Mouse (Mus musculus) neural tube, embryonic 11.5 days (tissue): Measurements from ENCODE around the gene Kcnip4. TPM values are rescaled to one million over a fixed set of nuclear protein-coding genes. Genes with fewer than 3 reads are reported as not detected.

Experiments used
- ATAC-seq: fragments of 200-750 bp; cut with Nextera tagmentation; 2 replicates; pipeline ENCODE4 v1.8.0; 2017; ENCODE audit warnings: moderate number of reproducible peaks, mild to moderate bottlenecking, moderate TSS enrichment, moderate library complexity; ENCODE audit not compliant: insufficient read depth, low FRiP score, low TSS enrichment
- DNase-seq: peaks from one replicate; pipeline ENCODE4 v3.0.0-alpha.2; 2015; ENCODE audit warnings: low spot score
- H3K27ac ChIP-seq: fragments of 300-500 bp; sonication (generic); 2 replicates; pipeline ENCODE4 v1.5.1; 2014; ENCODE audit warnings: low read depth, mild to moderate bottlenecking, low read length
- H3K27me3 ChIP-seq: fragments of 300-500 bp; sonication (generic); 2 replicates; pipeline ENCODE4 v1.6.1; 2014; ENCODE audit warnings: mild to moderate bottlenecking, low read length, mixed read lengths; ENCODE audit not compliant: control insufficient read depth, insufficient read depth
- H3K36me3 ChIP-seq: fragments of 300-500 bp; sonication (generic); 2 replicates; pipeline ENCODE4 v1.6.1; 2014; ENCODE audit warnings: mild to moderate bottlenecking, low read length, moderate library complexity, mixed read lengths; ENCODE audit not compliant: control insufficient read depth, insufficient read depth
- H3K4me1 ChIP-seq: fragments of 300-500 bp; sonication (generic); 2 replicates; pipeline ENCODE4 v1.6.1; 2014; ENCODE audit warnings: low read length, mixed read lengths; ENCODE audit not compliant: control insufficient read depth, insufficient read depth
- H3K4me2 ChIP-seq: fragments of 300-500 bp; sonication (generic); 2 replicates; pipeline ENCODE4 v1.6.1; 2014; ENCODE audit warnings: low read depth, mild to moderate bottlenecking, moderate library complexity
- H3K4me3 ChIP-seq: fragments of 300-500 bp; sonication (generic); 2 replicates; pipeline ENCODE4 v1.5.1; 2014; ENCODE audit warnings: low read depth, low read length
- H3K9ac ChIP-seq: fragments of 300-500 bp; sonication (generic); 2 replicates; pipeline ENCODE4 v1.6.1; 2014; ENCODE audit warnings: mild to moderate bottlenecking, low read length
- H3K9me3 ChIP-seq: fragments of 300-500 bp; sonication (generic); 2 replicates; pipeline ENCODE4 v1.6.1; 2016; ENCODE audit warnings: low read length; ENCODE audit not compliant: control insufficient read depth
- WGBS: fragments of 180-500 bp; shearing (Covaris S2); extraction: QIAGEN DNeasy Blood & Tissue Kit; methylation state at CpG from one replicate; pipeline ENCODE4 v1.1.7; 2014; 5-methylcytosine and 5-hydroxymethylcytosine counted together
- polyA plus RNA-seq: library from polyadenylated mRNA; unstranded; fragments of >200 nt; fragmentation: Nextera tagmentation; extraction: Ambion mirVana; gene quantifications from 2 replicates; pipeline ENCODE4 v1.2.1, GENCODE M21; 2014

Kcnip4 gene
- polyA plus RNA-seq, 1 experiment from 2014 or later, result 1.8 TPM

GRCm38 (mm10) chr5:49498743-49499142, 26.0 kb downstream of the Kcnip4 start:
- no peaks in the 10 kb centered on the region for H3K27me3 ChIP-seq
- no peak overlapping the region for H3K9ac ChIP-seq
- no peaks in the 10 kb centered on the region for H3K36me3 ChIP-seq
- no peak overlapping the region for H3K4me3 ChIP-seq
- no peak overlapping the region for H3K27ac ChIP-seq
- ATAC-seq, result no peak
- no peak for DNase-seq
- no peak overlapping the region for H3K4me2 ChIP-seq
- H3K4me1 ChIP-seq, result no peaks in the 10 kb centered on the region
- H3K9me3 ChIP-seq, result no peaks in the 10 kb centered on the region
- 88% methylated on average over 3 of the region's 3 CpGs for WGBS

- no peak overlapping the region for H3K4me3 ChIP-seq
- ATAC-seq, result no peak
- no peaks in the 10 kb centered on the region for H3K9me3 ChIP-seq
- H3K4me2 ChIP-seq, result no peak overlapping the region
- no peaks in the 10 kb centered on the region for H3K4me1 ChIP-seq
- H3K27me3 ChIP-seq, result no peaks in the 10 kb centered on the region
- no peak overlapping the region for H3K27ac ChIP-seq
- 85% methylated on average over 2 of the region's 2 CpGs for WGBS
- DNase-seq, result no peak
- H3K9ac ChIP-seq, result no peak overlapping the region
- no peaks in the 10 kb centered on the region for H3K36me3 ChIP-seq
These were observed 37.4 kb downstream of the Kcnip4 start for GRCm38 (mm10) chr5:49487270-49487669.

GRCm38 (mm10) chr5:49470738-49471137, 54.0 kb downstream of the Kcnip4 start:
- Histone ChIP-seq H3K9me3 (no peaks in the 10 kb centered on the region), H3K9ac (no peak overlapping the region), H3K4me3 (no peak overlapping the region), H3K36me3 (no peaks in the 10 kb centered on the region), H3K4me2 (no peak overlapping the region), H3K27ac (no peak overlapping the region), H3K4me1 (no peaks in the 10 kb centered on the region), H3K27me3 (no peaks in the 10 kb centered on the region)
- WGBS, result 79% methylated on average over 2 of the region's 2 CpGs
- DNase-seq (no peak), ATAC-seq (no peak)

- no peak overlapping the region for H3K9ac ChIP-seq
- H3K4me1 ChIP-seq, result no peaks in the 10 kb centered on the region
- no peak for ATAC-seq
- H3K27me3 ChIP-seq, result no peaks in the 10 kb centered on the region
- no peak overlapping the region for H3K27ac ChIP-seq
- H3K36me3 ChIP-seq, result no peaks in the 10 kb centered on the region
- no peak for DNase-seq
- no peak overlapping the region for H3K4me3 ChIP-seq
- H3K4me2 ChIP-seq, result no peak overlapping the region
- 67% methylated on average over 6 of the region's 6 CpGs for WGBS
- no peaks in the 10 kb centered on the region for H3K9me3 ChIP-seq
These were observed 63.9 kb downstream of the Kcnip4 start for GRCm38 (mm10) chr5:49460643-49461276.

- Histone ChIP-seq H3K9me3 (no peaks in the 10 kb centered on the region), H3K9ac (no peak overlapping the region), H3K4me2 (no peak overlapping the region), H3K4me3 (no peak overlapping the region), H3K27ac (no peak overlapping the region), H3K27me3 (no peaks in the 10 kb centered on the region), H3K36me3 (no peaks in the 10 kb centered on the region), H3K4me1 (no peaks in the 10 kb centered on the region)
- no peak for DNase-seq
- 91% methylated on average over 3 of the region's 3 CpGs for WGBS
- no peak for ATAC-seq
These were observed 71.6 kb downstream of the Kcnip4 start for GRCm38 (mm10) chr5:49453100-49453499.

- Histone ChIP-seq H3K27me3 (no peaks in the 10 kb centered on the region), H3K4me2 (no peak overlapping the region), H3K4me3 (no peak overlapping the region), H3K9ac (no peak overlapping the region), H3K27ac (no peak overlapping the region), H3K36me3 (no peaks in the 10 kb centered on the region), H3K4me1 (no peaks in the 10 kb centered on the region), H3K9me3 (no peaks in the 10 kb centered on the region)
- DNase-seq (no peak), ATAC-seq (no peak)
These were observed 73.4 kb downstream of the Kcnip4 start for GRCm38 (mm10) chr5:49451295-49451694.

GRCm38 (mm10) chr5:49450876-49451275, 73.8 kb downstream of the Kcnip4 start:
- H3K9me3 ChIP-seq, result no peaks in the 10 kb centered on the region

GRCm38 (mm10) chr5:49437236-49437635, 87.5 kb downstream of the Kcnip4 start:
- H3K36me3 ChIP-seq, result no peaks in the 10 kb centered on the region
- 84% methylated on average over 2 of the region's 2 CpGs for WGBS
- H3K9me3 ChIP-seq, result no peaks in the 10 kb centered on the region
- H3K27me3 ChIP-seq, result no peaks in the 10 kb centered on the region
- no peak overlapping the region for H3K4me3 ChIP-seq
- no peak overlapping the region for H3K4me2 ChIP-seq
- ATAC-seq, result no peak
- H3K9ac ChIP-seq, result no peak overlapping the region
- DNase-seq, result no peak
- no peaks in the 10 kb centered on the region for H3K4me1 ChIP-seq
- H3K27ac ChIP-seq, result no peak overlapping the region

More at GRCm38 (mm10) chr5:49450876-49451275, 73.8 kb downstream of the Kcnip4 start:
- H3K9ac ChIP-seq, result no peak overlapping the region
- ATAC-seq (no peak), DNase-seq (no peak)
- no peak overlapping the region for H3K4me3 ChIP-seq
- H3K4me2 ChIP-seq, result no peak overlapping the region
- H3K4me1 ChIP-seq, result no peaks in the 10 kb centered on the region
- no peaks in the 10 kb centered on the region for H3K27me3 ChIP-seq
- H3K27ac ChIP-seq, result no peak overlapping the region
- 84% methylated on average over 3 of the region's 3 CpGs for WGBS
- H3K36me3 ChIP-seq, result no peaks in the 10 kb centered on the region

- no peaks in the 10 kb centered on the region for H3K9me3 ChIP-seq
- no peak overlapping the region for H3K9ac ChIP-seq
- H3K4me1 ChIP-seq, result no peaks in the 10 kb centered on the region
- no peak overlapping the region for H3K4me3 ChIP-seq
- DNase-seq, result no peak
- no peak overlapping the region for H3K27ac ChIP-seq
- H3K36me3 ChIP-seq, result no peaks in the 10 kb centered on the region
- no peaks in the 10 kb centered on the region for H3K27me3 ChIP-seq
- no peak overlapping the region for H3K4me2 ChIP-seq
- ATAC-seq, result no peak
These were observed 97.0 kb downstream of the Kcnip4 start for GRCm38 (mm10) chr5:49427689-49428088.
